Mouse (Mus musculus) heart, adult 2 months (tissue): ENCODE data around the gene Apol8.

Experiments used
- CTCF ChIP-seq: fragments of 200-600 bp; IDR thresholded peaks from 2 replicates; pipeline ENCODE4 v1.8.1; 2022; ENCODE audit warnings: antibody characterized with exemption, mild to moderate bottlenecking, moderate library complexity
- EP300 ChIP-seq: fragments of 200-500 bp; IDR thresholded peaks from 2 replicates; pipeline ENCODE4 v1.6.1; 2011; ENCODE audit warnings: low read depth, low read length, control low read depth; ENCODE audit not compliant: insufficient read depth
- POLR2A ChIP-seq: fragments of 200-500 bp; IDR thresholded peaks from 2 replicates; pipeline ENCODE4 v1.6.1; 2011; ENCODE audit warnings: mild to moderate bottlenecking, low read depth, low read length, control low read depth; ENCODE audit not compliant: insufficient read depth

DNA sequence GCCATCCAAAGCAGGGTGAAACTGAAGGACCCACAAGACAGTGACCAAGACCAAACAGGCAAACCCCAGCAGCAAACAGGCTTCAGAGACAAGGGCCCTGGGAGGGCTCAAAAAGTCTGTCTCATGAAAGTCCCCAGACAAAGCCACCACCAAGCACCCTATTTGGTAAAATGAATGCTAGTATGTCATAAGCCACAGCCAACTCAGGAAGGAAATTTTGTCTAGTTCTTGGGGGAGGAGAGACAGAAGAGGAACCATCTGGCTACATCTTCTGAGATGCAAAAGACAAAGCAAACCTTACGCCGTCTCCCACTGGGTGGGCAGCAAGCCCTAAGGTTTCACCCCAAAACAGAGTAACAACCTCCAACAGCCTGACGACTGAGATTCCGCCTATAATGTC lies 48.9 kb upstream of the Apol8 start:
- TF ChIP-seq POLR2A = no peak
- TF ChIP-seq CTCF = no peak
- no peak for TF ChIP-seq EP300
